Mouse (Mus musculus) lung, postnatal 0 days (tissue): ENCODE measurements around the gene 4833420G17Rik.

Source experiments
- CTCF ChIP-seq: IDR thresholded peaks from 2 replicates; pipeline ENCODE4 v1.5.1; 2016; ENCODE audit warnings: antibody characterized with exemption, mild to moderate bottlenecking
- EP300 ChIP-seq: IDR thresholded peaks from 2 replicates; pipeline ENCODE4 v1.6.1; 2016; ENCODE audit warnings: antibody characterized with exemption, mild to moderate bottlenecking, control low read depth

DNA sequence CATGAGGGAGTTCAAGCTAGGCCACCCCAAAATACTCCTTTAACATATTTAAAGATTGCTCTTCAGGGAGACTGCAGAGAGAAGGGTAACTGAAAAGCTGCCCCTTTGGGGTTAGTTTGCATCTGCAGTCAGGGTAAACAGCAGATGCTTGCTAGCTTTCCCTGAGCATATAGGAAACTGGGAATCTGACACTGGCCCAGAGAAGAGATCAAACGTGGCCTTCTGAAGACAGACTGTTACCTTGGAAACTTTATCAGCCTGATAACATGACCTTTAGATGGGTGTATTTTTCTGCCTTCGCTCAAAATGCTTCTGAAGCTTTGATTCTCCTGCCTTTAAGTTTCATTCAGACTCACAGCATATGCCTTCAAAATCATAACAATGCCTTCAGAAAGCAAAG lies 49.5 kb upstream of the 4833420G17Rik start:
- no peak for TF ChIP-seq EP300
- TF ChIP-seq CTCF: no peak
